Mouse (Mus musculus) hindbrain, embryonic 16.5 days (tissue): ENCODE results near the gene Abca12. TPM values are rescaled to one million over a fixed set of nuclear protein-coding genes. Genes with fewer than 3 reads are reported as not detected.

Source experiments
- ATAC-seq: fragments of 200-750 bp; cut with Nextera tagmentation; 2 replicates; pipeline ENCODE4 v1.8.0; 2017; ENCODE audit warnings: moderate TSS enrichment, moderate library complexity
- H3K27ac ChIP-seq: fragments of 300-500 bp; sonication (generic); 2 replicates; pipeline ENCODE4 v1.5.1; 2014; ENCODE audit warnings: low read depth, mild to moderate bottlenecking, control low read depth, low read length, moderate library complexity
- H3K27me3 ChIP-seq: fragments of 300-500 bp; sonication (generic); replicated peaks from 2 replicates; pipeline ENCODE4 v1.6.1; 2014; ENCODE audit warnings: low read length; ENCODE audit not compliant: control insufficient read depth, insufficient read depth
- H3K36me3 ChIP-seq: fragments of 300-500 bp; sonication (generic); 2 replicates; pipeline ENCODE4 v1.6.1; 2014; ENCODE audit warnings: mild to moderate bottlenecking, low read length, moderate library complexity, mixed read lengths; ENCODE audit not compliant: control insufficient read depth, insufficient read depth
- H3K4me1 ChIP-seq: fragments of 300-500 bp; sonication (generic); 2 replicates; pipeline ENCODE4 v1.6.1; 2014; ENCODE audit warnings: low read depth, low read length; ENCODE audit not compliant: control insufficient read depth, insufficient read depth
- H3K4me2 ChIP-seq: fragments of 300-500 bp; sonication (generic); 2 replicates; pipeline ENCODE4 v1.6.1; 2014; ENCODE audit warnings: mild to moderate bottlenecking, low read length, control low read depth, moderate library complexity
- H3K4me3 ChIP-seq: fragments of 300-500 bp; sonication (generic); 2 replicates; pipeline ENCODE4 v1.5.1; 2014; ENCODE audit warnings: mild to moderate bottlenecking, low read length, control low read depth, moderate library complexity
- H3K9ac ChIP-seq: fragments of 300-500 bp; sonication (generic); 2 replicates; pipeline ENCODE4 v1.6.1; 2014; ENCODE audit warnings: low read depth, mild to moderate bottlenecking, control low read depth, low read length, moderate library complexity
- H3K9me3 ChIP-seq: fragments of 300-500 bp; sonication (generic); 2 replicates; pipeline ENCODE4 v1.6.1; 2014; ENCODE audit warnings: mild to moderate bottlenecking, low read length, moderate library complexity; ENCODE audit not compliant: control insufficient read depth
- WGBS: fragments of 180-500 bp; shearing (Covaris S2); extraction: QIAGEN DNeasy Blood & Tissue Kit; methylation state at CpG from one replicate; pipeline ENCODE4 v1.1.7; 2014; 5-methylcytosine and 5-hydroxymethylcytosine counted together
- polyA plus RNA-seq: library from polyadenylated mRNA; unstranded; fragments of >200 nt; fragmentation: Nextera tagmentation; extraction: Ambion mirVana; gene quantifications from 2 replicates; pipeline ENCODE4 v1.2.1, GENCODE M21; 2015

The Abca12 gene
- polyA plus RNA-seq, 1 experiment from 2014 or later = 0.04 TPM

DNA sequence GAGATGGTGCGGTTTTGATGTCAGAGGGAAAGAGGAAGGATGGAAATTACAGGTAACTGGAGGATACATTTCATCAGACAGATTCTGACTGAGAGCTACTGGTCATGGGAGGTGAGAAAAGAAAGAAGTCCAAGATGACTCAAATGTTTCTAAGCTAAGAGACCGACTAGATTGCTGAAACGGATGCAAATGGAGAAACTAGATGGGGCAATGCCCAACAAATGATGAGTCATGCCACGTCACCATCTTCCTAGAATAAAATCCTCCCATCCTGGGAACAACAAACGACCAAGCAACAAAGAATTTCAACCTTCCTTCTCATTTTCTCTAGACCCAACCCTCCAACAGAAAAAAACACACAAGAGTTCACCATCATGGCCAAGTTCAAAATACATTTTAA lies 18.6 kb downstream of the Abca12 start:
- Histone ChIP-seq H3K4me1 (no peaks in the 10 kb centered on the region), H3K4me3 (no peak overlapping the region), H3K4me2 (no peak overlapping the region), H3K36me3 (no peaks in the 10 kb centered on the region), H3K27me3 (no peaks in the 10 kb centered on the region), H3K27ac (no peak overlapping the region), H3K9ac (no peak overlapping the region), H3K9me3 (no peaks in the 10 kb centered on the region)
- no peak for ATAC-seq
- 87% methylated on average over 5 of the region's 5 CpGs for WGBS

DNA sequence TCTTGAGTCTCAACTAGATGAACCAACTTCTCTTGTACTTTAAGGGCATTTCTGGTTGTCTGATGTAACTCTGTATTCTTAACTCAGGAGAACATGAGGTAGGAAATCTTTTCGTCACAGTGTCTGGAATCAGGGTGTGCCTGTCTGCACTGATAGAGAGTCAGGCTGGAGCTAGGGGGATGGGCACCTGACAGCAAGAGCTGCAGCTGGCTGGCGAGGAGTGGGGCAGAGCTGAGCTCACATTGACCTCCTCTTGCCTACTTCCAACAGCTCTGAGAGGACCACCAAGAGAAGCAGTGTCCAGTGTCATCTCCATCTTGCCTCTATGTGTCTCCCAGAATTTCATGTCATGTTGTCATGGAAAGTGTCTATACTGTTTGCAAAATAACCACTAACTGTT lies 20.5 kb downstream of the Abca12 start:
- Histone ChIP-seq H3K27ac (no peak overlapping the region), H3K4me3 (no peak overlapping the region), H3K36me3 (no peaks in the 10 kb centered on the region), H3K9me3 (no peaks in the 10 kb centered on the region), H3K9ac (no peak overlapping the region), H3K27me3 (no peaks in the 10 kb centered on the region), H3K4me1 (no peaks in the 10 kb centered on the region), H3K4me2 (no peak overlapping the region)
- no peak for ATAC-seq
- WGBS = 82% methylated on average over 2 of the region's 2 CpGs

- H3K4me2 ChIP-seq = no peak overlapping the region
- H3K36me3 ChIP-seq = no peaks in the 10 kb centered on the region
- no peak overlapping the region for H3K4me3 ChIP-seq
- no peak overlapping the region for H3K9ac ChIP-seq
- H3K4me1 ChIP-seq = no peaks in the 10 kb centered on the region
- no peaks in the 10 kb centered on the region for H3K27me3 ChIP-seq
- WGBS = 73% methylated on average over 8 of the region's 8 CpGs
- no peak overlapping the region for H3K27ac ChIP-seq
- ATAC-seq = no peak
- no peaks in the 10 kb centered on the region for H3K9me3 ChIP-seq
Measured at GRCm38 (mm10) chr1:71393489-71393888, 21.2 kb downstream of the Abca12 start.

GRCm38 (mm10) chr1:71392463-71392862 lies 22.2 kb downstream of the Abca12 start:
- H3K27me3 ChIP-seq = no peaks in the 10 kb centered on the region
- ATAC-seq = no peak
- WGBS = 87% methylated on average over 2 of the region's 2 CpGs
- H3K4me3 ChIP-seq = no peak overlapping the region
- no peaks in the 10 kb centered on the region for H3K9me3 ChIP-seq
- H3K9ac ChIP-seq = no peak overlapping the region
- no peaks in the 10 kb centered on the region for H3K36me3 ChIP-seq
- H3K4me2 ChIP-seq = no peak overlapping the region
- H3K4me1 ChIP-seq = no peaks in the 10 kb centered on the region
- no peak overlapping the region for H3K27ac ChIP-seq

- Histone ChIP-seq H3K4me2 (no peak overlapping the region), H3K9ac (no peak overlapping the region), H3K36me3 (no peaks in the 10 kb centered on the region), H3K27me3 (no peaks in the 10 kb centered on the region), H3K4me1 (no peaks in the 10 kb centered on the region), H3K9me3 (no peaks in the 10 kb centered on the region), H3K4me3 (no peak overlapping the region), H3K27ac (no peak overlapping the region)
- ATAC-seq = no peak
- WGBS = 93% methylated on average over 8 of the region's 8 CpGs
Measured at GRCm38 (mm10) chr1:71386593-71386992, 28.1 kb downstream of the Abca12 start.

DNA sequence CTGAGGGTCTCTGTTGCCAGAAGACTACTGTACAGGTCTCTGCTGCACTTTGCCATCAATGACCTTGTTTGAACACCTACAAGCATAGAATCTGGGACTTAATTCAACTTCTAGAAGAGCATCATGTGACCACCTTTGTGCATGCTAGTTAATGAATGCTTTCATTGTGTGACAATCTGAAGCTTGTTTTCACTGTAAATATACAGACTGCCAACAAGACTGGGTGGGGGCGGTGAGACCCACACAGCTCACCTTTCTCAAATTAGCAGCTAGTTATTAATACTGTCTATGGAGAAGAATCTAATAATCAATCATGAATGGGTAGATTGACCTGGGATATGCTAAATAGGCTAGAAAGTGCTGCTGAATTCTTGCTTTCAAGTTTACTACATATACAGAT lies 30.6 kb downstream of the Abca12 start:
- no peak for ATAC-seq
- H3K27me3 ChIP-seq = no peaks in the 10 kb centered on the region
- H3K4me2 ChIP-seq = no peak overlapping the region
- no peak overlapping the region for H3K4me3 ChIP-seq
- H3K36me3 ChIP-seq = no peaks in the 10 kb centered on the region
- H3K27ac ChIP-seq = no peak overlapping the region
- WGBS = 88% methylated on average over 1 of the region's 1 CpGs
- no peaks in the 10 kb centered on the region for H3K4me1 ChIP-seq
- H3K9ac ChIP-seq = no peak overlapping the region
- no peaks in the 10 kb centered on the region for H3K9me3 ChIP-seq

DNA sequence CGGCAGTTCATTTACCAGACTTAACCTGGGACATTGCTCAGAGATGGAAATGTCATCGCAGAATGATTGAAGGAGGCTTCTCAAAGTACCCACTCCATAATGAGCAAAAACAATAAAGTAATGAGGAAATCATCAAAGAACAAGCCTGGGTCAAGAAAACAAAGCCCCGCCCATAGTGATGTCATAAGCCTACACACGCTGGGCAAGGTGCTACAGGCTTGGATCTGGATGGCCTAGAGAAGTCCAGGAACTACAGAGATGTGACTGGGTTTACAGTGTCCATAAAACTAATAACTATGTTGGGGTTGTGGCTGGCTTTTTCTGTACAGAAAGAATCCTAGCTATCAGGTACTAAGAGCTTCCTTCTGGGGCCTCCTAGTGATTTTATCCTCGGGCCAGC lies 41.6 kb downstream of the Abca12 start:
- Histone ChIP-seq H3K4me1 (no peaks in the 10 kb centered on the region), H3K9me3 (no peaks in the 10 kb centered on the region), H3K4me2 (no peak overlapping the region), H3K36me3 (no peaks in the 10 kb centered on the region), H3K9ac (no peak overlapping the region), H3K27ac (no peak overlapping the region), H3K27me3 (no peaks in the 10 kb centered on the region), H3K4me3 (no peak overlapping the region)
- ATAC-seq = no peak
- WGBS = 89% methylated on average over 5 of the region's 5 CpGs

- H3K9ac ChIP-seq = no peak overlapping the region
Measured at GRCm38 (mm10) chr1:71370266-71370665, 44.4 kb downstream of the Abca12 start.

GRCm38 (mm10) chr1:71367770-71368169 lies 46.9 kb downstream of the Abca12 start:
- Histone ChIP-seq H3K9ac (no peak overlapping the region), H3K27me3 (no peaks in the 10 kb centered on the region)

More at GRCm38 (mm10) chr1:71370266-71370665, 44.4 kb downstream of the Abca12 start:
- Histone ChIP-seq H3K9me3 (no peaks in the 10 kb centered on the region), H3K4me3 (no peak overlapping the region), H3K27me3 (no peaks in the 10 kb centered on the region), H3K36me3 (no peaks in the 10 kb centered on the region), H3K27ac (no peak overlapping the region), H3K4me2 (no peak overlapping the region), H3K4me1 (no peaks in the 10 kb centered on the region)
- no peak for ATAC-seq

More at GRCm38 (mm10) chr1:71367770-71368169, 46.9 kb downstream of the Abca12 start:
- Histone ChIP-seq H3K4me1 (no peaks in the 10 kb centered on the region), H3K27ac (no peak overlapping the region), H3K4me3 (no peak overlapping the region), H3K9me3 (no peaks in the 10 kb centered on the region), H3K4me2 (no peak overlapping the region), H3K36me3 (no peaks in the 10 kb centered on the region)
- ATAC-seq = no peak
- 59% methylated on average over 1 of the region's 1 CpGs for WGBS
